Mouse (Mus musculus): Measurements from ENCODE around the gene Atp8a2.

DNA sequence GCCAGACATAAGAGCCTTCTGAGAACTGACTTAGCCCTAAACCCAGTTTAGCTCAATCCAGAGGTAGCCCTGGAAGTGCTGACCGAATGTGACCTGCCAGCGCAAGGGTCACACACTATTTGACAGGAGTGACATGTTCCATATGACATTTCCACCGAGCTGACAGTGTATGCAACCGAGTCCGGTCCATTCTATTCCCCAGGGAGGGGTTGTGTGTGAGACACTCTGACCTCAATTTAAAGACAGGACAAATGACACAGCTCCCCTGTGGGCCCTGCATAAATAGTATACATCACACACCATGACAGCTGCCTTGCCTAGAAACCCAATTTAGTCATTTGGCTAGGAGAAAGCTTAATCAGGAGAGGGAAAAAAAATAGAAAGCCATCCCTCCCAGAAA is 555.1 kb downstream of the Atp8a2 start:
- TF ChIP-seq CTCF (IDR thresholded peaks at IDR 0.05) (no peak), POLR2A (IDR thresholded peaks at IDR 0.05; ENCODE audit: insufficient read depth, low read depth, low read length) (no peak)
